Mouse (Mus musculus): ENCODE measurements around the gene Gm13288.
"Not testable (repeated sequence)": the region's sequence is repeated elsewhere in the genome, so short reads cannot be mapped to it uniquely, and the experiment has no call there.

Gm13288 gene

GRCm38 (mm10) chr4:88805231-88805630, at the start of gene Gm13288:
Gene Gm13288, plus strand, starts transcription at chr4:88805531.
- DNase-seq (ENCODE audit: low spot score), result not testable (repeated sequence)

GRCm38 (mm10) chr4:88756581-88757513, 48.5 kb upstream of the Gm13288 start:
- DNase-seq (ENCODE audit: low spot score), result not testable (repeated sequence)

DNA sequence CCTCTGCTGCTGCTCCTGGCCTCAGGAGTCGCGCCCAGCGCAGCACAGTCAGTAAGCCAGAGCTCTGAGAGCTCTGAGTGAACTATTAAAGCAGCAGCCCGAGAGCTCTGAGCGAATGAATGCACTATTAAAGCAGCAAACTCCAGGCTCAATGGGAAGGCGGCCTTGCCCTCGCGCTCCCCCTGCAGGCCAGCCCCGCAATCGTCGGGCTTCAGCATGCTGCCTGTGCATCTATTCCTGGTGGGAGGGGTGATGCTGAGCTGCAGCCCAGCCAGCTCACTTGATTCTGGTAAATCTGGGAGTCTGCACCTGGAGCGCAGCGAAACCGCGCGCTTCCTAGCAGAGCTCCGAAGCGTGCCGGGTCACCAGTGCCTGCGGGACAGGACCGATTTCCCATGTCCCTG, 47.7 kb upstream of the Gm13288 start:
- peak; percentile 88 for DNase-seq (ENCODE audit: low spot score)

DNA sequence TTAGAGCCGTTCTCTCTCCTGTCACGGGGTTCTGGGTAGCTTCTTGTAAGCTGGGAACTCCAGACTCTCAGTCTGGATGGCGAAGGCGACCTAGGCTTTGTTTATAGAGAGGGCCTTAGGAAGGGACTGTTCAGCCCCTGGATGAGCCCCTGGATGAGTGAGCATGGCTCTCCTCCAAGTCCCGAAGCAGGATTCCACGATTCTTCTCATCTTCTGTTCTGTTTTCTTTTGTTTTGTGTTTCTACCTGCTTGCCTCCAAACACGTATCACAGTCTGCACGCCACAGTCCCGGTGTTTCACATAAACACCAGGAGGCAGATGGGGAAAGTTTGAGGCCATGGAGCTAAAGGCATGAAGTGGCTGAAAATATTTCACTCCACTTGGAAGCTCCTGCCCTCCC, 46.6 kb upstream of the Gm13288 start:
- not testable (repeated sequence) for DNase-seq (ENCODE audit: low spot score)

- DNase-seq (ENCODE audit: low spot score), result not testable (repeated sequence)
Observed at GRCm38 (mm10) chr4:88759610-88760268, 45.6 kb upstream of the Gm13288 start, which contains the start of gene Gm13283. Gene Gm13283, plus strand, starts transcription at chr4:88760119.

DNA sequence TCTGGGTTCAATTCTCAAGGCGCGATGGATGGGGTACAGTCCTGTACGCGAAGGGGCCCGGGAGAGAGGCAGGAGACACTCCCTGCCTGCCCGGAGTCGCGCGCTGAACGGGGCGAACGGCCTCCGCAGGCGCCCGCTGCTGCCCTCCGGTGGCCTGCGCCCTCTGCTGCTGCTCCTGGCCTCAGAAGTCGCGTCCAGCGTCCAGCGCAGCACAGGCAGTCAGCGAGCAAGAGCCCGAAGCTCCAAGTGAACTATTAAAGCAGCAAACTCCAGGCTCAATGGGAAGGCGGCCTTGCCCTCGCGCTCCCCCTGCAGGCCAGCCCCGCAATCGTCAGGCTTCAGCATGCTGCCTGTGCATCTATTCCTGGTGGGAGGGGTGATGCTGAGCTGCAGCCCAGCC, 44.9 kb upstream of the Gm13288 start:
- peak; percentile 83 for DNase-seq (ENCODE audit: low spot score)

- DNase-seq (ENCODE audit: low spot score), result peak; percentile 61
Observed at GRCm38 (mm10) chr4:88761776-88762175, 43.6 kb upstream of the Gm13288 start.

DNA sequence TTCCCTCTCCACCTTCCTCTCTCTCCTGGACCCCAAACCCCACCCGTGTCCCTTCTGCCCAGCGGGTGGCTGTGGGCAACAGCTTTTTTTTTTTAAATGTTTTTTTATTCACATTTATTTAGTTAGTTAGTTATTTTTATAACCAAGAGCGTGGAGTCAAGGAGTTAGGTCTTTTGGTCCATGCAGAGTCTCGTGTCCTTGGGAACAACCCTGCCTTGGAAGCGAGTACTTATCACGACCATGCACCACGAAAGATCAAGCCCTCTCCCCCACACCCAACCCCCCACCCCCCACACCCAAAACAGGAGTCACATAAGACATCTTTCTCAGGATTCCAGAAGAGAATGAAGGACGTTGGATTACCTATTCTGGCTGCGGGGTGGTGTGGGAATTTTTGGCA, 43.0 kb upstream of the Gm13288 start:
- DNase-seq (ENCODE audit: low spot score), result not testable (repeated sequence)

DNA sequence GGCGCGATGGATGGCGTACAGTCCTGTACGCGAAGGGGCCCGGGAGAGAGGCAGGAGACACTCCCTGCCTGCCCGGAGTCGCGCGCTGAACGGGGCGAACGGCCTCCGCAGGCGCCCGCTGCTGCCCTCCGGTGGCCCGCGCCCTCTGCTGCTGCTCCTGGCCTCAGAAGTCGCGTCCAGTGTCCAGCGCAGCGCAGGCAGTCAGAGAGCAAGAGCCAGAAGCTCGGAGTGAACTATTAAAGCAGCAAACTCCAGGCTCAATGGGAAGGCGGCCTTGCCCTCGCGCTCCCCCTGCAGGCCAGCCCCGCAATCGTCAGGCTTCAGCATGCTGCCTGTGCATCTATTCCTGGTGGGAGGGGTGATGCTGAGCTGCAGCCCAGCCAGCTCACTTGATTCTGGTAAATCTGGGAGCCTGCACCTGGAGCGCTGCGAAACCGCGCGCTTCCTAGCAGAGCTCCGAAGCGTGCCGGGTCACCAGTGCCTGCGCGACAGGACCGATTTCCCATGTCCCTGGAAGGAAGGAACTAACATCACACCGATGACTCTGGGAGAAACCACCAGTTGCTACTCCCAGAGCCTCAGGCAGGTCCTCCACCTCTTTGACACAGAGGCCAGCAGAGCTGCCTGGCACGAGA, 41.8 kb upstream of the Gm13288 start:
- peak; percentile 60 for DNase-seq (ENCODE audit: low spot score)

DNA sequence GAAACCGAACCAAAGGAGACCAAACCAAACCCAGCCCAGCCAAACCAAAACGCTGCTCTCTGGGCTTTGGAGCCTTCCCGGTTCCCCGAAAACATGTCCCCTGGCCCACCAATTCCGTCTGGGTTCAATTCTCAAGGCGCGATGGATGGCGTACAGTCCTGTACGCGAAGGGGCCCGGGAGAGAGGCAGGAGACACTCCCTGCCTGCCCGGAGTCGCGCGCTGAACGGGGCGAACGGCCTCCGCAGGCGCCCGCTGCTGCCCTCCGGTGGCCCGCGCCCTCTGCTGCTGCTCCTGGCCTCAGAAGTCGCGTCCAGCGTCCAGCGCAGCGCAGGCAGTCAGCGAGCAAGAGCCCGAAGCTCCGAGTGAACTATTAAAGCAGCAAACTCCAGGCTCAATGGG, 31.8 kb upstream of the Gm13288 start, which contains the start of gene Gm13290:
Gene Gm13290, plus strand, starts transcription at position 301 of the 400 bp plus-strand sequence.
- DNase-seq (ENCODE audit: low spot score), result not testable (repeated sequence)

DNA sequence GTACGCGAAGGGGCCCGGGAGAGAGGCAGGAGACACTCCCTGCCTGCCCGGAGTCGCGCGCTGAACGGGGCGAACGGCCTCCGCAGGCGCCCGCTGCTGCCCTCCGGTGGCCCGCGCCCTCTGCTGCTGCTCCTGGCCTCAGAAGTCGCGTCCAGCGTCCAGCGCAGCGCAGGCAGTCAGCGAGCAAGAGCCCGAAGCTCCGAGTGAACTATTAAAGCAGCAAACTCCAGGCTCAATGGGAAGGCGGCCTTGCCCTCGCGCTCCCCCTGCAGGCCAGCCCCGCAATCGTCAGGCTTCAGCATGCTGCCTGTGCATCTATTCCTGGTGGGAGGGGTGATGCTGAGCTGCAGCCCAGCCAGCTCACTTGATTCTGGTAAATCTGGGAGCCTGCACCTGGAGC, 28.7 kb upstream of the Gm13288 start, which contains the start of gene Gm13289:
Gene Gm13289, plus strand, starts transcription at position 301 of the 400 bp plus-strand sequence.
- DNase-seq (ENCODE audit: low spot score), result not testable (repeated sequence)

DNA sequence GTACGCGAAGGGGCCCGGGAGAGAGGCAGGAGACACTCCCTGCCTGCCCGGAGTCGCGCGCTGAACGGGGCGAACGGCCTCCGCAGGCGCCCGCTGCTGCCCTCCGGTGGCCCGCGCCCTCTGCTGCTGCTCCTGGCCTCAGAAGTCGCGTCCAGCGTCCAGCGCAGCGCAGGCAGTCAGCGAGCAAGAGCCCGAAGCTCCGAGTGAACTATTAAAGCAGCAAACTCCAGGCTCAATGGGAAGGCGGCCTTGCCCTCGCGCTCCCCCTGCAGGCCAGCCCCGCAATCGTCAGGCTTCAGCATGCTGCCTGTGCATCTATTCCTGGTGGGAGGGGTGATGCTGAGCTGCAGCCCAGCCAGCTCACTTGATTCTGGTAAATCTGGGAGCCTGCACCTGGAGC, 25.8 kb upstream of the Gm13288 start, which contains the start of gene Gm13272:
Gene Gm13272, plus strand, starts transcription at position 301 of the 400 bp plus-strand sequence.
- not testable (repeated sequence) for DNase-seq (ENCODE audit: low spot score)

DNA sequence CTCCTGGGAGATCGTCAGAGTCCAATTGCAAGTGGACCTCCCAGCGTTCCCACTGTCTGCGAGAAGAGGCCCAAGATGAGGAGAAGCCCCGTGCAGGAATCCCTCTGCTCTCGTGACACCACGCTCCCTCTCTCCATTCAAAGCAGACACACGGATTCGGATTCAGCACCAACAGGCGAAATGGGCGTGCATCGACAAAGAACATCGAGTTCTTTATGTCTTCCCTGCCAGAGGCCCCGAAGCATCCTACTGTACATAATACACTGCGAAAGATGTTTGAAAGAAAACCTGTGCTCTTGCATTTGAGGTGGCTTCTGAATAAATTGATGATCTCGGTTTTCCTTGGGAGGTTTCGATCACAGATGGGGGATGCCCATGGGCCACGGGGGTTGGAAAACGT, 25.0 kb upstream of the Gm13288 start:
- not testable (repeated sequence) for DNase-seq (ENCODE audit: low spot score)

DNA sequence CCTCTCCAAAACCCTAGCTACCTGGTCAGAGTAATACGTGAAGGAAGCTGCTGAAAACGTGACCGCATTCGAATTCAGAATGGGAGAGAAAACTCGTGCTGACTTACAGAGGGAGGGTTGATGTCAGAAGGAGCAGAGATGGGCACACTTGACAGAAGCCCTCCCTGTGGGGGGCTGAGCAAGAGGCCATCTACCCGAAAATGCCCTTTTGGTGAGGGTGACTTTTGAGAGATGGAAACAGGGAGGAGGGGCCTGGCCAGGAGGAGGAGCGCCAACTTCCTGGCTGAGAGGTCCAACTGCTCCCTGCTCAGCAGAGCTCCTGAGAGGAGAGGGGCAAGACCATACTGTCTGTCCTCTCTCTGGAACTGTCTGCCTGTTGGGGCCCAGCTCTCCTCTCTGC, 23.5 kb upstream of the Gm13288 start, which contains the start of gene Ifnz:
Gene Ifnz, plus strand, starts transcription at position 301 of the 400 bp plus-strand sequence.
- not testable (repeated sequence) for DNase-seq (ENCODE audit: low spot score)

DNA sequence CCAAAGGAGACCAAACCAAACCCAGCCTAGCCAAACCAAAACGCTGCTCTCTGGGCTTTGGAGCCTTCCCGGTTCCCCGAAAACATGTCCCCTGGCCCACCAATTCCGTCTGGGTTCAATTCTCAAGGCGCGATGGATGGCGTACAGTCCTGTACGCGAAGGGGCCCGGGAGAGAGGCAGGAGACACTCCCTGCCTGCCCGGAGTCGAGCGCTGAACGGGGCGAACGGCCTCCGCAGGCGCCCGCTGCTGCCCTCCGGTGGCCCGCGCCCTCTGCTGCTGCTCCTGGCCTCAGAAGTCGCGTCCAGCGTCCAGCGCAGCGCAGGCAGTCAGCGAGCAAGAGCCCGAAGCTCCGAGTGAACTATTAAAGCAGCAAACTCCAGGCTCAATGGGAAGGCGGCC, 23.0 kb upstream of the Gm13288 start:
- DNase-seq (ENCODE audit: low spot score), result peak; percentile 31

GRCm38 (mm10) chr4:88785409-88785808, 19.9 kb upstream of the Gm13288 start, which contains the start of gene Gm13276:
Gene Gm13276, plus strand, starts transcription at chr4:88785709.
- not testable (repeated sequence) for DNase-seq (ENCODE audit: low spot score)

GRCm38 (mm10) chr4:88788402-88788801, 16.9 kb upstream of the Gm13288 start, which contains the start of gene Gm13277:
Gene Gm13277, plus strand, starts transcription at chr4:88788632.
- DNase-seq (ENCODE audit: low spot score), result peak; percentile 62

GRCm38 (mm10) chr4:88791250-88791649, 14.1 kb upstream of the Gm13288 start, which contains the start of gene Gm13278:
Gene Gm13278, plus strand, starts transcription at chr4:88791550.
- DNase-seq (ENCODE audit: low spot score), result not testable (repeated sequence)

DNA sequence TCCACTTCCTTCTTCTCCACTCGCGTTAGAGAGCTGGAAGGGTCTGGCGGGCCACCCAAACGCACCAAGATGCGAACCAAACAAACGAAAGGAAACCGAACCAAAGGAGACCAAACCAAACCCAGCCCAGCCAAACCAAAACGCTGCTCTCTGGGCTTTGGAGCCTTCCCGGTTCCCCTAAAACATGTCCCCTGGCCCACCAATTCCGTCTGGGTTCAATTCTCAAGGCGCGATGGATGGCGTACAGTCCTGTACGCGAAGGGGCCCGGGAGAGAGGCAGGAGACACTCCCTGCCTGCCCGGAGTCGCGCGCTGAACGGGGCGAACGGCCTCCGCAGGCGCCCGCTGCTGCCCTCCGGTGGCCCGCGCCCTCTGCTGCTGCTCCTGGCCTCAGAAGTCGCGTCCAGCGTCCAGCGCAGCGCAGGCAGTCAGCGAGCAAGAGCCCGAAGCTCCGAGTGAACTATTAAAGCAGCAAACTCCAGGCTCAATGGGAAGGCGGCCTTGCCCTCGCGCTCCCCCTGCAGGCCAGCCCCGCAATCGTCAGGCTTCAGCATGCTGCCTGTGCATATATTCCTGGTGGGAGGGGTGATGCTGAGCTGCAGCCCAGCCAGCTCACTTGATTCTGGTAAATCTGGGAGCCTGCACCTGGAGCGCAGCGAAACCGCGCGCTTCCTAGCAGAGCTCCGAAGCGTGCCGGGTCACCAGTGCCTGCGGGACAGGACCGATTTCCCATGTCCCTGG, 11.2 kb upstream of the Gm13288 start, which contains the start of gene Gm13275:
Gene Gm13275, plus strand, starts transcription at position 552 of the 740 bp plus-strand sequence.
- DNase-seq (ENCODE audit: low spot score), result peak; percentile 71

DNA sequence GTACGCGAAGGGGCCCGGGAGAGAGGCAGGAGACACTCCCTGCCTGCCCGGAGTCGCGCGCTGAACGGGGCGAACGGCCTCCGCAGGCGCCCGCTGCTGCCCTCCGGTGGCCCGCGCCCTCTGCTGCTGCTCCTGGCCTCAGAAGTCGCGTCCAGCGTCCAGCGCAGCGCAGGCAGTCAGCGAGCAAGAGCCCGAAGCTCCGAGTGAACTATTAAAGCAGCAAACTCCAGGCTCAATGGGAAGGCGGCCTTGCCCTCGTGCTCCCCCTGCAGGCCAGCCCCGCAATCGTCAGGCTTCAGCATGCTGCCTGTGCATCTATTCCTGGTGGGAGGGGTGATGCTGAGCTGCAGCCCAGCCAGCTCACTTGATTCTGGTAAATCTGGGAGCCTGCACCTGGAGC, 8.2 kb upstream of the Gm13288 start, which contains the start of gene Gm13279:
Gene Gm13279, plus strand, starts transcription at position 301 of the 400 bp plus-strand sequence.
- DNase-seq (ENCODE audit: low spot score), result not testable (repeated sequence)

DNA sequence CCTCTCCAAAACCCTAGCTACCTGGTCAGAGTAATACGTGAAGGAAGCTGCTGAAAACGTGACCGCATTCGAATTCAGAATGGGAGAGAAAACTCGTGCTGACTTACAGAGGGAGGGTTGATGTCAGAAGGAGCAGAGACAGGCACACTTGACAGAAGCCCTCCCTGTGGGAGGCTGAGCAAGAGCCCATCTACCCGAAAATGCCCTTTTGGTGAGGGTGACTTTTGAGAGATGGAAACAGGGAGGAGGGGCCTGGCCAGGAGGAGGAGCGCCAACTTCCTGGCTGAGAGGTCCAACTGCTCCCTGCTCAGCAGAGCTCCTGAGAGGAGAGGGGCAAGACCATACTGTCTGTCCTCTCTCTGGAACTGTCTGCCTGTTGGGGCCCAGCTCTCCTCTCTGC, 6.0 kb upstream of the Gm13288 start, which contains the start of gene Gm13285:
Gene Gm13285, plus strand, starts transcription at position 301 of the 400 bp plus-strand sequence.
- DNase-seq (ENCODE audit: low spot score), result not testable (repeated sequence)

All from ovary, postnatal 36 days (tissue).